Mouse (Mus musculus) liver, postnatal 0 days (tissue): ENCODE results near the gene Rftn2. TPM values are rescaled to one million over a fixed set of nuclear protein-coding genes. Genes with fewer than 3 reads are reported as not detected.

Source experiments
- ATAC-seq: fragments of 200-750 bp; cut with Nextera tagmentation; 2 replicates; pipeline ENCODE4 v1.8.0; 2017; ENCODE audit warnings: mild to moderate bottlenecking, moderate library complexity
- DNase-seq: peaks from one replicate; pipeline ENCODE4 v3.0.0-alpha.2; 2016
- H3K27ac ChIP-seq: fragments of 300-500 bp; sonication (generic); 2 replicates; pipeline ENCODE4 v1.5.1; 2014; ENCODE audit warnings: antibody characterized with exemption, moderate library complexity, mild to moderate bottlenecking, low read depth
- H3K27me3 ChIP-seq: fragments of 300-500 bp; sonication (generic); 2 replicates; pipeline ENCODE4 v1.6.1; 2014; ENCODE audit warnings: low read length, control low read depth, mixed read lengths; ENCODE audit not compliant: insufficient read depth
- H3K36me3 ChIP-seq: fragments of 300-500 bp; sonication (generic); replicated peaks from 2 replicates; pipeline ENCODE4 v1.6.1; 2014; ENCODE audit warnings: mild to moderate bottlenecking, control low read depth, low read length, moderate library complexity, mixed read lengths; ENCODE audit not compliant: insufficient read depth
- H3K4me1 ChIP-seq: fragments of 300-500 bp; sonication (generic); 2 replicates; pipeline ENCODE4 v1.6.1; 2014; ENCODE audit warnings: antibody characterized with exemption, mild to moderate bottlenecking, control low read depth; ENCODE audit not compliant: insufficient read depth
- H3K4me2 ChIP-seq: fragments of 300-500 bp; sonication (generic); 2 replicates; pipeline ENCODE4 v1.6.1; 2014; ENCODE audit warnings: low read depth, mild to moderate bottlenecking, low read length, moderate library complexity, mixed read lengths
- H3K4me3 ChIP-seq: fragments of 300-500 bp; sonication (generic); 2 replicates; pipeline ENCODE4 v1.5.1; 2014; ENCODE audit warnings: low read depth, low read length
- H3K9ac ChIP-seq: fragments of 300-500 bp; sonication (generic); replicated peaks from 2 replicates; pipeline ENCODE4 v1.6.1; 2014; ENCODE audit warnings: mild to moderate bottlenecking, moderate library complexity
- H3K9me3 ChIP-seq: fragments of 300-500 bp; sonication (generic); 2 replicates; pipeline ENCODE4 v1.6.1; 2016; ENCODE audit warnings: mild to moderate bottlenecking, control low read depth, low read length, mixed read lengths
- CTCF ChIP-seq: sonication (generic); IDR thresholded peaks from 2 replicates; pipeline ENCODE4 v1.5.1; 2016; ENCODE audit warnings: antibody characterized with exemption, low read depth
- EP300 ChIP-seq: IDR thresholded peaks from 2 replicates; pipeline ENCODE4 v1.6.1; 2016; ENCODE audit warnings: antibody characterized with exemption, low read depth, mild to moderate bottlenecking
- WGBS: fragments of 180-500 bp; shearing (Covaris S2); extraction: QIAGEN DNeasy Blood & Tissue Kit; methylation state at CpG from one replicate; pipeline ENCODE4 v1.1.7; 2014; ENCODE audit not compliant: insufficient replicate concordance; 5-methylcytosine and 5-hydroxymethylcytosine counted together
- polyA plus RNA-seq: library from polyadenylated mRNA; unstranded; fragments of >200 nt; fragmentation: Nextera tagmentation; extraction: Ambion mirVana; gene quantifications from 2 replicates; pipeline ENCODE4 v1.2.1, GENCODE M21; 2015

Gene Rftn2
- polyA plus RNA-seq, 1 experiment from 2014 or later = 0.41 TPM

DNA sequence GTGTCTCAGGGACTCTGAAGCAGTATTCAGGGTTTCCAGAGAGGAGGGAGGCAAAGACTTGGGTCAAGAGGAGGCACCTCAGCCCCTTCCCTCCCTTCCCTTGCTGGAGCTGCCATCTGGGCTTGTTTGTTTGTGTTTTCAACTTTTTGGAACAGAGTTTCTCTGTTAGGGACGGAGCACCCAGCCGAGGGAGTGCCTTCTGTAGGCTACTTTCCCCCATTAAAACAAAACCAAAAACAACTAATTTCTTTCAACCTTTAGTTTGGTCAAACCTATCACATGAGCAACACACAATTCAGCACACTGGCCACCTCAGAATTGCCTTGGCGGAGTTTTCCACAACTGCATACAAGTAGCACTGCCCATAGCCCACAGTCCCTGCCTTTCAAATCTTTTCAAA lies 1.2 kb downstream of the Rftn2 start:
- H3K4me3 ChIP-seq = no peak overlapping the region
- TF ChIP-seq EP300 = no peak
- TF ChIP-seq CTCF = no peak
- H3K4me1 ChIP-seq = no peaks in the 10 kb centered on the region
- no peak overlapping the region for H3K9ac ChIP-seq
- ATAC-seq (no peak), DNase-seq (no peak)
- peak overlapping the region; percentile 65; the same call in 1 of the 2 replicates for H3K4me2 ChIP-seq
- no peaks in the 10 kb centered on the region for H3K9me3 ChIP-seq
- H3K27me3 ChIP-seq = peaks cover 7% of the 10 kb centered on the region; the same call in 1 of the 2 replicates
- H3K36me3 ChIP-seq = no peaks in the 10 kb centered on the region
- no peak overlapping the region for H3K27ac ChIP-seq
- 74% methylated on average over 3 of the region's 3 CpGs for whole genome bisulfite sequencing

DNA sequence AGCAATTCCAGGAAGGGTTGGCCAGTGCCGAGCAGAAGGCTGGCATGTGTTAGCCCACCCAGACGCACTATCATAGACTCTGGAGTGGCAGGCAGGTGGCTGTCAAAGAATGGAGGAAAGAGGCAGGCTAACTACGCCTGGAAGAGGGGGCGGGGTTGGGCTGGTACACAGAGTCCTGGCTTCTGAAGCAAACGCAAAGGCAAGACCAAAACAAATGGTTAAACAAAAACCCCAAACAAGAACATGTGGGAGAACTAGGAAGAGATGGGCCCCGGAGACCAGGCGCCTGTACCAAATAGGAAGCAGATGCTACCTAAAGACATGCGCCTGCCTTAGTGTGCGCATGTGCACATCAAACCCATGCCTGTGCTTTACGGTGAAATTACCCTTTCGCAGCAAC lies 2.5 kb downstream of the Rftn2 start:
- Histone ChIP-seq H3K4me2 (no peak overlapping the region), H3K9ac (no peak overlapping the region), H3K9me3 (no peaks in the 10 kb centered on the region), H3K27ac (no peak overlapping the region), H3K4me3 (no peak overlapping the region), H3K4me1 (no peaks in the 10 kb centered on the region), H3K27me3 (peaks cover 7% of the 10 kb centered on the region; the same call in 1 of the 2 replicates), H3K36me3 (no peaks in the 10 kb centered on the region)
- ATAC-seq (no peak), DNase-seq (no peak)
- TF ChIP-seq CTCF (no peak), EP300 (no peak)
- WGBS = 71% methylated on average over 11 of the region's 11 CpGs

DNA sequence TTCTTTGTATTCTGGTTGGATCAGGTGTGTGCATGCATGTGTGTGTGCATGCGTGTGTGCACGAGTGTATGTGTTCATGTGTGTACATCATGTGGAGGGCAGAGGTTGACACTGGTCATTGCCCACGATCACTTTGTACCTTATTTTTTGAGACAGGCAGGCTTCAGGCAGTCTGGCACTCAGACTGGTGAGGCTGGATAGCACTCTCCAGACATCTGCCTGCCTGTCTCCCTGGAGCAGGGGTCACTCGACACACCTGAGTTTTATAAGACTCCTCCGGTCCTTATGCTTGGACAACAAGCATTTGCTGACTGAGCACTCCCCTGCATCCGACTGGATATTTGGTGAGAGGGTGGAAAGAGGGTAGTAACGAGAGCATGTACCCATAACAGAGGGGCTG lies 3.6 kb downstream of the Rftn2 start:
- DNase-seq (no peak), ATAC-seq (no peak)
- H3K4me3 ChIP-seq = no peak overlapping the region
- H3K27me3 ChIP-seq = peaks cover 7% of the 10 kb centered on the region; the same call in 1 of the 2 replicates
- H3K9ac ChIP-seq = no peak overlapping the region
- no peak overlapping the region for H3K4me2 ChIP-seq
- H3K9me3 ChIP-seq = no peaks in the 10 kb centered on the region
- WGBS = 81% methylated on average over 7 of the region's 7 CpGs
- H3K36me3 ChIP-seq = no peaks in the 10 kb centered on the region
- TF ChIP-seq CTCF (no peak), EP300 (no peak)
- no peak overlapping the region for H3K27ac ChIP-seq
- no peaks in the 10 kb centered on the region for H3K4me1 ChIP-seq

DNA sequence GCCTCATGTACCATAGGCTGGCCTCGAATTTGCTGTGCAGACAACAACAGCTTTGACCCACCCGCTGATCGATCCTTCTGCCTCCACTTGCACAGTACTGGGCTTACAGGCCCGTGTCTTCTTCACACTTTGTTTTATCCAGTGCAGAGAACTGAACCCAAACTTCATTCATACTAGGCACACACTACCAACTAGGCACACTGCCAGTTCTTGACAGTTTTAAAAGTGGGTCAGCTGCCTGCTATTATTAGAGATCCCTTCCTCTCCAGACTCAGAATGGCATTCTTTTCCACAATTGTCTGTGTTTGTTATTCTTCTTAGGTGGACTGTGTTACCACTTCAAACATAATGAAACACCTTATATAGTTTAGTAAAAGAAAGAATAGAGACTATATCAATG lies 5.2 kb downstream of the Rftn2 start:
- TF ChIP-seq CTCF (no peak), EP300 (no peak)
- ATAC-seq (no peak), DNase-seq (no peak)
- no peak overlapping the region for H3K9ac ChIP-seq
- H3K4me1 ChIP-seq = no peaks in the 10 kb centered on the region
- no peak overlapping the region for H3K4me2 ChIP-seq
- peaks cover 7% of the 10 kb centered on the region; the same call in 1 of the 2 replicates for H3K27me3 ChIP-seq
- 73% methylated on average over 4 of the region's 4 CpGs for WGBS
- no peaks in the 10 kb centered on the region for H3K36me3 ChIP-seq
- no peaks in the 10 kb centered on the region for H3K9me3 ChIP-seq
- H3K27ac ChIP-seq = no peak overlapping the region
- no peak overlapping the region for H3K4me3 ChIP-seq

DNA sequence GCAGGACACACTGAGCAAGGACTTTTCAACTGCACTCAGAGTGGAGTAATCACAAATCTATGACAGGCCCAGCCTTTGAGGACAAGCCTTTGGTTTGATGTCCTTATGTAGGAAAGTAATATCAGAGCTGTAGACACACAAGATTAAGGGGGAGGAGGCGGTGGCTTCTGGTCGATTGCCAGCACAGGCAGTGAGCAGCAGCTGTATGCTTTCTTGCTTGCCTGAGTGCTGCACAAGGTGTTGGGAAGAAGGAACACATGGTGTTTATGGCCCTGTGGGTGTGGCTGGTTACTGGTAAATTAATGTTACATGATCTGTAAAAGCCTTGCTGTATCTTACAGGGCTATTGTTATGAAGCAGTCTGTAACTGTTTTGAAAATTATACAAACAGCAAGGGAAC lies 9.4 kb downstream of the Rftn2 start:
- H3K36me3 ChIP-seq = no peaks in the 10 kb centered on the region
- no peaks in the 10 kb centered on the region for H3K27me3 ChIP-seq
- no peak overlapping the region for H3K9ac ChIP-seq
- no peak overlapping the region for H3K4me2 ChIP-seq
- ATAC-seq = no peak
- DNase-seq = no peak
- no peaks in the 10 kb centered on the region; the same call in 1 of the 2 replicates for H3K4me1 ChIP-seq
- no peak overlapping the region for H3K27ac ChIP-seq
- H3K9me3 ChIP-seq = no peaks in the 10 kb centered on the region
- WGBS = 52% methylated on average over 2 of the region's 2 CpGs
- TF ChIP-seq CTCF (no peak), EP300 (no peak)
- H3K4me3 ChIP-seq = no peak overlapping the region

DNA sequence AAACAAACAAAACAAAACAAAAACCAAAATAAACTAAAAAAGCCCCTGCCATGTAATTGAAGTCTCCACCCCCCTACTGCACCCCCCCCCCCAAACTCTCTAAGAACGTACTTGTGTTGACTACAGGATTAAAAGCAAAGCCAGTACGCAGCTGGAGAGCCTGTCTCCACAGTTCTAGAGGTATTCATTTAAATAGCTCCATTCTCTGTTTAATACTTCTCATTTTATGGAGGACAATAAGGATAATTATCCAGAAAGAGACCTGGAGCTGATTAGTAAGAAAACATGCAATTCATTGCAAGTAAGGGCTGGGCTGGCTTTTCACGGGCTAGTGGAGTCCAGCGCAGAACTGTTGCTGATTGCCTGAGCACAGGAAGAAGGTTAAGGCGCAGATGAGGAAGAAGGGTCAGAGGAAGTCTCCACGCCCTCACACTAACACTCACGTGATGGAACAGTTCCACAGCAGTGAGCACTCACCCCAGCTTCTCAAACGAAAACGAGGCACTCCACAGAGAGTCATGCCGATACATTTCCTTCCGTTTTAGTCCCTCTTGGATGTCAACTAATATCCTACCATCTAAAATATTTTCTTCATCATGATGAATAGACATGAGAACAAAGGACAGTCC lies 11.3 kb downstream of the Rftn2 start:
- 35% methylated on average over 11 of the region's 11 CpGs for WGBS
- no peak for TF ChIP-seq EP300
- no peak for TF ChIP-seq CTCF
- no peak overlapping the region for H3K9ac ChIP-seq
- H3K27me3 ChIP-seq = no peaks in the 10 kb centered on the region
- no peaks in the 10 kb centered on the region for H3K36me3 ChIP-seq
- peak; percentile 63 for ATAC-seq
- peaks cover 5% of the 10 kb centered on the region for H3K4me1 ChIP-seq
- no peak overlapping the region for H3K4me3 ChIP-seq
- peak overlapping the region; percentile 66 for H3K27ac ChIP-seq
- peak; percentile 55 for DNase-seq
- no peaks in the 10 kb centered on the region for H3K9me3 ChIP-seq
- peak overlapping the region; percentile 4; the same call in 1 of the 2 replicates for H3K4me2 ChIP-seq
